Mouse (Mus musculus): ENCODE measurements around the gene Platr25.
"Not testable (repeated sequence)": the region's sequence is repeated elsewhere in the genome, so short reads cannot be mapped to it uniquely, and the experiment has no call there.

DNA sequence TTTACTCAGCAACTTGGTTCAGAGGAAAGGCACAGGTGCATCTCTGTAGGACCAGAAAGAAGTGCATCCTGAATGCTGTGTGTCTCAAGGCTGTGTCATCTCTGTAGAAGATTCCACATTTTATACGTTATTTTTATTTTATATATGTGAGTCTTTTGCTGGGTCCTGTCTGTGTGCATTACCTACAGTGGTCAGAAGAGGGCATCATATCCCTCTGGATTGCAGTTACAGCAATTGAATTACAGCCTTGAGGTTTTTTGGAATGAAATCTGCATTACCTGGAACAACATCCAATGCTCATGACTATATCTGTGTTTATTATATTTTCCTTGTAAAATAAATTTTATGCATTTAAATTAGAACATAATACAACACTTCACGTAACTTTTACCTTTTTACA is 3.3 kb upstream of the Platr25 start:
- TF ChIP-seq CTCF (IDR thresholded peaks at IDR 0.05; ENCODE audit: borderline replicate concordance, insufficient read depth, low read depth, low read length); POLR2A (IDR thresholded peaks at IDR 0.05; ENCODE audit: borderline replicate concordance, insufficient read depth, low read length): not testable (repeated sequence)
